Mouse (Mus musculus): ENCODE measurements around the gene Rabgap1l. TPM values are rescaled to one million over a fixed set of nuclear protein-coding genes. Genes with fewer than 3 reads are reported as not detected.

The Rabgap1l gene
- polyA plus RNA-seq, 1 experiment = 9.8 TPM

DNA sequence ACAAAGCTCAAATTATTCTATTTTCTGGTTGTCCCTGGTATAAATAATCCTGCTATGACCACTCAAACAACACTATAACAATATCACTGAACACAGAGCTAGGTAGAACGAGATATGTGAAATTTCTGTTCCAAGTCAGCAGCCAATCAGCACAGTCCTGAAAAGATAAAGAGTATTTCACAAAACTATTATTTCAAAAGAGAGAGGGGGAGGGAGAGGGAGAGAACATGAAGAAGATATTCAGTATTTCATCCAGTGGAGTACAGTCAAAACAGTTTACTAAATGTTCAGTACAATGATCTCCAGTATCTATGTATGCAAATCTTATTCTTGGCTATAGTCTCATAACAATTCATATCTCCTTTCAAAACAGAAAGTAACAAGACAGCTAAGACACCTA is 5.1 kb downstream of the Rabgap1l start:
- DNase-seq (ENCODE audit: low read depth) = no peak

DNA sequence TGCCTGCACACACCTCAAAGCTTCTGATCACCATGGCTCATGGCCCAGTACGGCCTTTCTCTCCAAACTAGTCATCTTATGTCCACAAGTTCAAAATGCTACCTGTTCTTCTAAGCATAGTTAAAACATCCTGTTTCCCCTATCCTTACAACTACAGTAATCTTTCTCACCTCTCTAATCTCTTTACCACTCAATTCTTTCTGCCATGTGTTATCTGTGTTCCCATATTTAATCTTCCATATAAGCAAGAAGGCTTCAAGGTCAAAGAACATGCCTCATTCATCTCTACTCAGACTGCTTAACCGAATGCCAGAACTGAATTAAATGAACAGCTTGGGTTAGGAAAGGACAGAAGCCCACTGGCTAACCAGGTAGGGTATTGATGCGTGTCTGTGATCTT is 5.8 kb downstream of the Rabgap1l start:
- no peak for DNase-seq (ENCODE audit: low read depth)

DNA sequence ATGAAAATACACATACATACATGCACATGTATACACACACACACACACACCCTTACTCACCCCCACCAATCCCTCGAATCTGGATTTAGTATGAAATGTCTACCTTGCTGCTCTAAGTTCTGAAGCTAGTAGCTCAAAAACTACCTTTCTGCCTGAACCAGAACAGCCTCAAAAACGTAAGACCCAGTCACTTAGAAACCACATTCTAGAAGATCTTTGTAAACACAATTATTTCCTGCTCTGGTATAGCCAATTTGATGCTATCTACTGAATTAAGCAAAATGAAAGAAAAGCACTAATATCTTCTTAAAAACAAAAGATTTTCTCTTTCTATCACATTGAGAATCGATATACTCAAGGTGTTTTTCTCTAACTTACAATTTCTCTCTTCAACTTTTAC is 6.4 kb downstream of the Rabgap1l start:
- DNase-seq (ENCODE audit: low read depth) = no peak

DNA sequence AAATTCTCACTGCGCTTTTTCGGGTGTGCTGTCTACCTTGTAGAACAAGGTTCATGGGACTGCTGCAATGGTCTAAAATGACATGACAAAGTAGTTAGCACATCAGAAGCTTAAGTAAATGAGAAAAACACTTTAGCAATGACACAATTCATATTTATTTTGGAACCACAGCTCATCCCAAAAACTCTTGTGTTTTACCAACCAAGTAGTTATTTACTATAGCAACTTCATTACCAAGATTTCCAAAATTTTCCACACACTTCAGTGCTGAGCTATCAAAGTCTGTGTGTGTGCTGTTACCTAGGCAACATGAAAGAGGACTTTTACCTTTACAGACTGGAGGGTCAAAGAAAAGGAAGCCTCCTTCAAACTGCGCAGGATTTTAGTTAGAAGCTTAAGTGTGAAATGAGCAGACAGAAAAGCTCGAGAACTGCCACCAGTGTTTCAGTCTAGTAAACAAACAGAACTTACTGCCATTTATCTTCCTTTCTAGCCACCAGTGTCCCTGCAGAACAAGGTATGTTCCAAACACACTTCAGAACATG is 7.3 kb downstream of the Rabgap1l start:
- no peak for DNase-seq (ENCODE audit: low read depth)

DNA sequence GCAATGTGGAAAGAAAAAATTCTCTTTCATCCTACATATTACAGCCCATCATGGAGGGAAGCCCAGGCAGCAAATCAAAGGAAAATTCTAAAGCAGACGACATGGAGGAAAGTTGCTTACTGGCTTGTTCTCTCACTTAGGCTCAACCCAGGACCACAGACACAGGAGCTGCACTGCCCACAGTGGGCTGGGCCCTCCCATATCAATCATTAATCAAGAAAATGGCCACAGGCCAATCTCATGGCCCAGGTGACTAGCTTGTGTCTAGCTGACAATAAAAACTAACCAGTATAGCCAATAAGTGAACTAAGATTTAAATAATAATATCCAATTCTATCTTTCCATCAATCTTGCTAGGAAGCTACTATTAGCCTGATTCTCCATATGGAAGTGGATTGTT is 8.9 kb downstream of the Rabgap1l start:
- DNase-seq (ENCODE audit: low read depth) = no peak

DNA sequence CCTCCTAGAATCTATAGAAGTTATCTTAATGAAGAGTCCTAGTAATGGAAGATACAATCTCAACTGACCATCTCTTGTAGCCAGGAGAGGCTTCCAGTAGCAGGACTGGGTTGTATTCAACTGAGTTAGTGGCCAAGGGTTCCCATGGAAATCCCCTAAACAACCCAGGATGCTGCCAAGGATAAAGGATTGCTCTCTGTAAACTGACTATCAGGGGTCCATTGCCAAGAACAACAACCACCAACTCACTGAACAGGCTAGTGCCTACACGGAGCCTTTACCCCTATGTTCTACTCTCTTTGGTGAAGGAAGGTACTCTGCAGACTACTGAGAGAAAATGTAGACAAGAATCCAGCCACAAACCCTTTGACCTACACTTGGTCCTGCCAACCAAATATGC is 18.8 kb downstream of the Rabgap1l start:
- DNase-seq (ENCODE audit: low read depth) = no peak

DNA sequence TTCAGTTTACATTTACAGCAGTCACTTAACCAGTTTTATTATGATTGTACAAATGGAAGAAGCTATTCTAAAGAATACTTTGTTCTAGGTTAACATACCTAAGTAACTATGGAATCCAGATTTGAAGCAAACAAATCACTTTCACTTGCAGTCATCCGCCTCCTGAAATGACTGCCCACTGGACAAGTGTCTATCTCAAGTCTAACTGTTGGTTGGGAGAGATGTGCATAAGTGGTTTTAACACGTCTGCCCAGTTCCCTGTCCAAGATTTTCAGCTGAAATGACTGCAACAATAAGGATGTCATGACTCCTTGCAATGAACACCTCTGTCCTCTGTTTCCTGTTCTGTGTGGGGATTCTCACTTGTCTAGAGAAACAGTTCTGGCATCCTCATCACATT is 27.4 kb downstream of the Rabgap1l start:
- DNase-seq (ENCODE audit: low read depth) = no peak

DNA sequence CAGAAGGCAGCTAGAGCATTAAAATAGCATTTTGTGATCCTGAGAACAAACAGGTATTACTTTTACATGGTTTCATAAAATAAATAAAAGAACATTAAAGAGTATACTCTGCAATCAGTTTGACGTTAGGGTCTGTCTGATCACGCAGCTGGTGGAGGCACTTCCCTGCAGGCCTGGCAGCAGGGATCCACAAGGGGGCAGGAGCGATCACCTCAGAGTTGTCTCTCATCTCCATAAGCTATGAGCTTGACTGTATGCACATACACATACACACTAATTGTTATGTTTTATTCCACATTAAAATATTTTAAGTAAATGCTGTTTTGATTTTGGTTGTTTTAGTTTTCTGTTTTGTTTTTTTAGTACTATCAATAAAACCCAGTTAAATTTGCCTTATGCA is 34.8 kb downstream of the Rabgap1l start:
- DNase-seq (ENCODE audit: low read depth) = no peak

DNA sequence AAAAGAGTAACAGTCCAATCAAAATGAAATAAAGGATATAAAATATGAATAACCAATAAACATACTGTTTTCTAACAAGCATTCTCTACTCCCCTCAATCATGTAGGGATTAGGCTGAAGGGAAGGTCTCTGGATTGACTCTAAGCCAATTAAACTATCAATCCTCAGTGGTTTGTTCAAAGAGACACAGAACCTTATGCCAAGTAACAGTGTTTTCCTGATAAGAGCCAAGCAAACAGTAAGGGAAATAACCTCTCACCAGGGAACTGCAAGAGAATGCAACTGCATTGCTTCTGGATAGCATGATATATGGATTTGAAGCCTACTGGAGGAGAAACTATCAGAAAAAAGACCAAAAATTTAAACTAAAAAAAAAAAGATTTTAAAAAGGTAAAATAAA is 37.7 kb downstream of the Rabgap1l start:
- no peak for DNase-seq (ENCODE audit: low read depth)

DNA sequence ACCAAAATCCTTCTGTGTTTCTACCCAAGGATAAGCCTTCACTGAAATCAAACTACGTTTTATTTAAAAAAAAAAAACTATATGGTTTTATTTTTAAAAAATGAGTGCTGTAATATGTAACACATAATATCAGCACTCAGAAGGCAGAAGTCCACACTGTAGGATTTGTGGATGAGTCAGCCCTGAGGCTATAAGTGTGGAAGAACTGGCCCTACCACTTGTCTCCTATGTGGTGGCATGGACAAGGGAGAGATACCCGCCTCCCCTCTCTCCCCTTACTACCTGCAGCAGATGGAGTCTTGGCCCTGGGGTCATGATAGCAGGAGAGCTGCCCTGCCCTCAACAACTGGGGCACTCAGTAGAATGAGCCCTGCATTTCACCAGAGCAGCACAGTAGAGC is 42.4 kb downstream of the Rabgap1l start:
- DNase-seq (ENCODE audit: low read depth) = no peak

DNA sequence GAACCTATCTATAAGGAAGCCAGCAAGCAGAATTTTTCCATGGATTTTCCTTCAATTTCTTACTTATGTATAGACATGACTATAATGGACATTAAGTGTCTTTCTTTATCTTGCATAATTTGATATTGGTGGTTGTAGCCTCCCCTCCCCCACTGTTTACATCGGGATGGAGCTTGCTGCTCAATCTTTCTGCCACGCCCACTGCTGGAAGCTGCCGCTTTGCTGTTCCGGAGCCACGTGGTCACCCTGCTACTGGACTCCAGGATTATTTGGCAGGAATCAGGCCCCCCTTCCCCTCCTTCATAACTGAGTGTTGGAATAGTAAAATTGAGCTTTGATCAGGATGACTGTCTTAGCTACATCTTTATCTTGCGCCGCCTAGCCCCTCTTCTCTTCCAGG is 46.2 kb downstream of the Rabgap1l start:
- DNase-seq (ENCODE audit: low read depth) = no peak

DNA sequence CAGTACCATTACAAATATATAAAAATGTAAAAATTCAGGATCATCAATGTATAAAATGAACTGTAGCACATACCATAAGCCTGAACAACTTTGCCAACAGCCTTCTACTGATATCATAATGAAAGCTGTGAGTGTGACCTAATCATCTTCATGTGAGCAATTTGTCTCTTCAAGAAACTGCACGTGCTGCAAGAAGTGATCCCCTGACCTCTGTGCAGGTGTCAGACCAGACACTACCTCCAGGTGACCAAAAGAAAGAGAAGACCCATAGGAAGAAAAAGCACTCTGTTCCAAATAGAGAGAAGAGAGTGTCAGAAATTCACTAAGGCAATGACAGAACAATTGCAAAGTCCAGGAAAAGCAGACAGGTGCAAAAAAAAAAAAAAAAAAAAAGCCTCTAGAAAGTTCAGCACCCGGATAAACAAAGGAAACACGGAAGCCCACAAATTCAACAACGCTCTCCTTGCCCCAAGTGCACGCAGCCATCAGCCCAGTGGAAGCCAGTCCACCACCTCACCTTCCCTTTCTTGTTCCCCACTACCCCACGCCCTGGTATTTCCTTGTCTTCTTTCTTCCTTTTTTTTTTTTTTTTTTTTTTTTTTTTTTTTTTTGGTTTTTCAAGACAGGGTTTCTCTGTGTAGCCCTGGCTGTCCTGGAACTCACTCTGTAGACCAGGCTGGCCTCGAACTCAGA is 47.6 kb downstream of the Rabgap1l start:
- no peak for DNase-seq (ENCODE audit: low read depth)

DNA sequence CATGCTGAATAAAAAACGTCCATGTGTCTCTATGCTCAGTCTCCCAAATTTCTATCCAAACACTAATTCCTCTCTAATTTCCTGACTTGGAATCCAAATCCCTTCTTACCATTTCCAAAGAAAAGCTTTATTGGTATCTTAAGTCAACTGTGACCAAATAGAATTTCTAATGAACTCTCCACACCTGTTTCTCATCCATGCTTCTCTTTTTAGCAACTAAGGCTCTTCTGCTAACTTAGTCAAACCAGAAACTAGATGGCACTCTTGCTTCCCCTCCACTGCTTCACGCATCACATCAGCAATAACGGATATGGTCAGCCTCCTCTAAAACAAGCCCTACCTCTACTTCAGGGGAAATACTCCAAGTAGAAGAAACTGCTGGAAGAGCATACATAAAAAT is 49.0 kb downstream of the Rabgap1l start:
- DNase-seq (ENCODE audit: low read depth) = no peak

DNA sequence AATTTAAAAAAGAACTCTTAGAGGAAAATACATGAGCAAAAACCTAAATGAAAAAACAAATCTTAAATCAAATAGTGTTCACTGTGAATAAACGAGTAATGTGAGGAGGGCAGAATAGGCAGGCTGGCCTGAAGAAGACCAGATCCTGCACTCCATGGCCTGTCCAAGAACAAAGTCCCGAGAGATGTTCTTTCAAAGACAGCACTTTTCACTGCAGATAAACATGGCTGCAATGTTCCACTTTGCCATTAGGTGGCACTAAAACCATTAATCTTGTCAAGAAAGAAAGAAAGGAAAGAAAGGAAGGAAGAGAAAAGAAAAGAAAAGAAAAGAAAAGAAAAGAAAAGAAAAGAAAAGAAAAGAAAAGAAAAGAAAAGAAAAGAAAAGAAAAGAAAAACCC is 49.8 kb downstream of the Rabgap1l start:
- no peak for DNase-seq (ENCODE audit: low read depth)

DNA sequence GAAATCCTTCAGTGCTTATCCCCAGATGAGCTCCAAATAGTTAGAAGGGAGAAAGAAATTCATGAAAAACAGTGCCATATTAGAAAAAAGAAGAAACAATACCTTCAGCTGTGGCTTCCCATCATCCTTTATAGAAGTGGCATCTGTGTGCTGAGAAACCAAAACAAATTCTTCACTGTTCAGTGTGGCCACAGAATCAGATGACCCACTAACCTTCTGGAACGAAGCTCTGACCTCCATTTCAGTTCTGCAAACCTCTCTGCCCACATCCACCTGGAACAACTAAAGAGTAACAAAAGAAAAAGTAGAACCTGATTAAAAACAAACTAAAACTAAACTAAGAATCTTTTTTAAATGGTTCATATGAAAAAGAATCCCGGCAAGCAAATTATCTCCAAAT is 52.4 kb downstream of the Rabgap1l start:
- no peak for DNase-seq (ENCODE audit: low read depth)

DNA sequence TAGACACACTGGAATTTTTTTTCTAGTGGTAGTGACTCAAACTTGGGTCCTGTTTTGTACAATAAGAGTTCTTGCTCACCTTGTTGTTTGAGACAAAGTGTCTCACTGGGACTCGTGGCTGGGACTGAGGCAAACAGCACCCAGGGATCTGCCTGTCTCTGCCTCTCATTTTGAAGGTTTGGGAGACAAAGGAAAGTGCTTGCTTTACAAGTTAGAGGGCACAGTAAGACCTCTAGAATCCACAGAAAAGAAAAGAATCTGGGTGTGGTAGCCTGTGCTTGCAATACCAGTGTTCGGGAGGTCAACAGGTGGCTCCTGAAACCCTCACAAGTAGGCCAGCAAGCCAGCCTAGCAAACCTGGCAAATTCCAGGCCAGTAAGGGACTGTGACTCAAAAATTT is 58.3 kb downstream of the Rabgap1l start:
- no peak for DNase-seq (ENCODE audit: low read depth)

DNA sequence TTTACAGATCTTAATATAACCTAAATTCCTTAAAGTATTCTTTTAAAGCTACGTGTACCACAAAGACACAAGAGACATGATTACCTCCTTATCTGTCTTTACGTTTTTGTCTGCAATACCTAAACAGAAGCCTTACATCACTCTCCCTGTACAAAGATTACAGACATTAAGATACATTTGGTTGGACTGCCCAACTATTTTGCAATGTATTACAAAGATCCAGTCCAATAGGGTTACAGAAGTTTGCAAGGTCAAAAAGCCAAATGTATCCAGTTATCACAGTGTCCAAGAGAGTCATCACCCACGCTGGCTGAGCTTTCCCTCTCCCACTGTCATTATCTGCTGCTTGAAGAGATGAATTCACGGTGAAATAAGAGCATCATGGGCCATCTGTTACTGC is 63.1 kb downstream of the Rabgap1l start:
- DNase-seq (ENCODE audit: low read depth) = no peak

DNA sequence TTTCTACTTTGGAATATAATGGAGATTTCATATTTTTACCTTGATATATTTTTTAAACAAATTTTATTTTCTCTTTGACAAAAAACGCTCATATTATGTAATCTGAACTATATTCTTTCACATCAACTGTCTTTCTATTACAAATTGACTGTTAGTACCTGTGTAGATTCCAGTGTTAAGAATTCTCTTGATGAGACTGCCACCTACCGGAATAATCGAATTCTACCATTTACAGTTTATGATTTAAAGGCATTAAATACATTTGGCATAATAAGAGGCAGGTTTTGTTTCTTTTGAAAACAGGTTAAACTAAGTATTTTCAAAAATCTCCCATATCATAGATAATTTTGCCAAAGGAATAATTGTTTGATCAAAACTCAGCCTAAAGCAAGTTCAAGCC is 75.3 kb downstream of the Rabgap1l start:
- no peak for DNase-seq (ENCODE audit: low read depth)

DNA sequence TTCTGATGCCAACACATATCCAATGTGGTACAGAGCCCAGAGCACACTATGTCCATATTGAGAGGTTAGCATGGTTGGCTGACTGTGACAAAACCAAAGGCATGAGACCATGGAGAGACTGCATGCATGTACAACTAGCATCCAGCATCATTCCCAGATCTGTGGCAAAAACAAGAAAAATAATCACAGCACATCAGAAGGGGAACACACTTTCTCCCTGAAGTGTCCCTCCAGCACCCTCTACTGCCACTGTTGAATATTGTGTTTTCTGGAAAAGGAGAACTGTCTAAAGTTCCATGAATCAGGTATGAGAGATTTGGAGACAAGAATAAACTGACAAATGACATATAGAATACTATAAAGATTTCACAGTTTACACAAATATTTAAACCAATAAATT is 78.3 kb downstream of the Rabgap1l start:
- DNase-seq (ENCODE audit: low read depth) = no peak

DNA sequence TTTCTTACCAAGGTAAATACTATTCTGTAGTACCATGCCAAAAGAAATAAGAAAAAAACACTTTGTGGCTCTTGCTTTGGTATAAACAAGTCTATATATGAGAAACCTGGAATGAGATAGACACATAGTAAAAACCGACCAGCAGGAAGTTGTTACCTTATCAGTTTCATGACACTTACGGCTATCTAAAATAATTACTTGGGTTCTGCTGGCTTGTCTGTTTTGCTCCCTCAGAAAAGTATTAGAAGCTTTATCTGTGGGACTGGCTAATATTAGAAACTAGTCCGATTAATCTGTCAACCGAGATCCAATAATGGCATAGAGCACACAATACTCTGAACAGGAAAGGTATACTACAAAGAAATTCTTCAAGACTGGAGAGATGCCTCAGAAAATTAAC is 79.1 kb downstream of the Rabgap1l start:
- no peak for DNase-seq (ENCODE audit: low read depth)

DNA sequence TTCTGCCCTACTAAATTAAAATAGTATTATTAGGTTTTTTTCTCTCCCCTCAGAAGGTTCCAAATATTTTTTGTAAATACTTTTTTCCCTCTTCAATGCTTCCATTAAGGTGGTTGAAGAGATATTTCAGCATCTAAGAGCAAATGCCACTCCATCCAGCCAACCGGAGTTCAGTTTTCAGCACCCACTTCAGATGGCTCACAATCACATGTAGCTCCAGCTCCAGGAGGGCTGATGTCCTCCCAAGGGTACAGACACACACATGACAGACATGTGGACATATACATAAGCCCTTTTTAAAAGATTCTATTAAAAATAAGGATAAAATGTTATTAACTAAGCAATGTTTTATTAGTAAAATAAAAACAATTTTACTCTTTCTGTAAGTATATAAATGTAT is 79.6 kb downstream of the Rabgap1l start:
- DNase-seq (ENCODE audit: low read depth) = no peak

DNA sequence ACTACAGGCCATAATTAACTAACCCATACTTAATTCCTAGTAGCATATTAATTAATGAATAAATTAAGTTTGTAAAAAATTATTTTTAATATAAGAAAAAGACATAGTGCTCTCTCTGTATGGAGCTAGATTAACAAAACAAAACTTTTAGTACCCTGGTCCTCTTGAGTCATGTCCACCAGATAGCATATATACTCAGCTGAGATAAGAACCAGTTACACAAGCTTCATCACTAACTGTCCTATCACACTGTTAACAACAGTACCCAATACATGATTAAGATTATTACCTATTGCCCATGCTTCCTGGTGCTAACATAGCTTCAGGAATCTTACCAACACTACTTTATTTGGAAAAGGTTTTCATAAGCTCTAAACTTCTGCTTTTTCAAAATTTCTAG is 82.5 kb downstream of the Rabgap1l start:
- DNase-seq (ENCODE audit: low read depth) = no peak

DNA sequence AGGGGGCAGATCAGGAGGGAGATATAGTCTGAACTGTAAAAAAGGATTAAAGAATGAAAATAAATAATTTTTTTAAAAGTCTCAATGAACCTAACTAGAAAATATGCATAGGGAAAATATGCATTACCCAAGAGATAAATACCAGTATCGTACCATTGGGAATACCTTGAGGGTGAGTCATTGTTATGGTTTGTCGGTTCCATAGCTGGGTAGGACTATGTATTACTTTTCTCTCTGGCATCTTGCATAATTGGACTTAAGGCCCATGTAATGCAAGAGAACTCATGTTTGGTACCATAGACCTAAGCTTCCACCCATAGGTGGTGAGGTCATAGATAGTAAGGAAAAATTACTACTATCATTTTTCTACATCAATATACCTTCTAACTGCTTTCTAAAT is 88.4 kb downstream of the Rabgap1l start:
- DNase-seq (ENCODE audit: low read depth) = no peak

DNA sequence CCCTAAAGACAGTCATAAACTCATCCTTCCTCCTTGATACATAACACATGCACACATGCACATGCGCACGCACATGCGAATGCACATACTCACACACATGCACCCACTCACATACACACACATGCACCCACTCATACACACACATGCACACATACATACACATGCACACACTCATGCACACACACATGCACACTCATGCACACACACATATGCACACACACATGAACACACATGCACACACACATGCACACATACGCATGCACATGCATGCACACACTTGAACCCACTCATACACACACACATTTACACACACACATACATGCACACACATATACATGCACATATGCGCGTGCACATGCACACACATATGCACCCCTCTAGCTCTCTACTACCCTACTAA is 89.2 kb downstream of the Rabgap1l start:
- DNase-seq (ENCODE audit: low read depth) = no peak

Data from gonadal fat pad, adult 2 months (tissue).